Mouse (Mus musculus) frontal cortex, postnatal 14 days (tissue): Measurements from ENCODE around the gene Ptprc.

Source experiments
- DNase-seq, 2 experiments: peaks; one replicate each; pipeline ENCODE4 v3.0.0; 2022; ENCODE audit warnings: low spot score in 2 of 2

Ptprc gene

GRCm38 (mm10) chr1:138153126-138153525 lies 22.4 kb downstream of the Ptprc start:
- no peak for DNase-seq

DNA sequence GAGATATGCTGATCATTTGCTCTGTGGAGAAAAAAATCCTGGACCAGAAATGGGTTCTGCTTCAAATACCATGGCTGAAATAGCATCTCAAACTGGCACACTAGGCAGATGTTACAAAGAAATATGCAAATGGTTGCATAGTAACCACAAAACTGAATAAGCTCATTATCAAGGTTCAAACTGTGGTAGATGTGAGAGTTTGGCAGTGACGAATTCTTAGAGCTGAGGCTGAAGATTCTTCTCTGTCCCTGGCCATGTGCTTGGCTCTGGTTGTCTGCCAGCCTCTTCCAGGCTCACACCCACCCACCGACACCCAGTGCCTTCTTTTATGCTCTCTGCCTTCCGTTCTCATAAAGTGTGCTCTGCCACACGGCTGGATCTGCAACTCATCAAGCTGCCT lies 26.7 kb downstream of the Ptprc start:
- DNase-seq: peak; percentile 46 to 65

DNA sequence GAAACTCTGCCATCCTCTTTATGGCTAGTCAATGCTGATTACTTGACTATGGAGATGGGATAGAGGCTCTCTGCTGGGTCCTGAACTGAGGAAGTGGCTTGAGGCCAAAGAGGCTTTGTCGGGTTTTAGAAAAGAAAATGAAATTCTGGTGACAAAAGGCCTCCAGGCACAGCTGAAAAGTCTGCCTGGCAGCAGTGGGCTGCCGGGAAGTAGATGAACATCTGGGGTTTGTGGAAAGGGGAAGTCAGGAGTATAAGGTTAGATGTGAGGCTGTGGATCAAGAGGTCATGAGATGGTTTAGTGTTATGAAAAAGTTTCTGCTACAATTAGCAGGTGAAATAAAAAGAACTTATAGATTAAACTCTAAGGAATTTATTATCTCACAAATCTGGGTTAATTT lies 29.9 kb downstream of the Ptprc start:
- no peak for DNase-seq

GRCm38 (mm10) chr1:138145148-138145547 lies 30.4 kb downstream of the Ptprc start:
- DNase-seq: no peak

GRCm38 (mm10) chr1:138144365-138144764 lies 31.1 kb downstream of the Ptprc start:
- DNase-seq: no peak

- DNase-seq: no peak
Observed at GRCm38 (mm10) chr1:138140769-138141168, 34.7 kb downstream of the Ptprc start.

GRCm38 (mm10) chr1:138137696-138138095 lies 37.8 kb downstream of the Ptprc start:
- no peak for DNase-seq

- DNase-seq: no peak
Observed at GRCm38 (mm10) chr1:138137024-138137577, 38.4 kb downstream of the Ptprc start.

- DNase-seq: peak; percentile 58 to 62
Observed at GRCm38 (mm10) chr1:138136373-138136779, 39.1 kb downstream of the Ptprc start.

DNA sequence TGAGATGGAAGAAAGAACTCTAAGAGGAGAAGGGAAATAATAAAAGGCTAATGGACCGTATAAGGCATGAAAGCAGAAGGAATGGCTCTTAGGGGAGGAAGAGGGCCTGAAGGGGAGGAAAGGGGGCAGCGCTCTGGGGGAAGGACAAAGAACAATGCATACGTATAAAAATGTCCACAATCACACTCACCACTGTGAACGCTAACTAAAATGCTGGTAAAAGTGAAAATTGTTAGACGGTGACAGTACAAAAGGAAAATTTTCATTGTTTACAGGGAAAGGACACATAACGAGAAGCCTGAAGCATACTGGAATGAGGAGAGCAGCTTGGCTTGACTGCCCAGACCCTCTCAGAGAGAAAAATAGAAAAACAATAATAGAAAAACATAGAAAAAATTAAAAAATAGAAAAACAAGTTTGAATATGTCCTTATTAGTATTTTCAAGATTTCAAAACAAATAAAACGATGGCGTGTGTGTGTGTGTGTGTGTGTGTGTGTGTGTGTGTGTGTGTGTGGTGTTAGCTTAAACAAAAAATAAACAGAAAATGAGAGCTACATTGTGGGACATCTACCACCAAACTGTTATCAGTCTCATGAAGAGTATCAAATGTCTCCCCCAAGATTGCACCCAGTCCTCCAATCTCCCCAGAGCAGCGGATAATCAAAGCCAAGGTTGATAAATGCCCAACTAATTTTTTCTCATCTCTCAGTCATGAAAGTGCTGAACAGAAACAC lies 39.7 kb downstream of the Ptprc start:
- DNase-seq: no peak

DNA sequence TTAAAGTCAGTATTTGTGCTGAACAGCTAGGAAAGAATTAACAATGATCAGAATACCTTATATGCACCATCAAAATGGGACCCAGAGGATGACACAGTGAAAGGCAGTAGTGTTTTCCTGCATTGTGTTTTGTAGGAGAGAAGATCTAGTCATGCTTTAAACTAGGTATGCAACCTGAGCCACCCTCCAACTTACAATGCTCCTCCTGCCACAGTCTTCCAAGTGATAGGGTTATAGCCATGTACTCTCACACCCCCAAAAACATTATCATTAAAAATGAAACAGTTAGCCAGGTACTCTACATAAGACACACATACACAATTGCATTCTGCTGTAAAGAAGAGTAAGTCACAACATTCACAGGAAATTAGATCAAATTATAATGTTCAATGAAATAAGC lies 40.4 kb downstream of the Ptprc start:
- DNase-seq: no peak

- DNase-seq: no peak
Observed at GRCm38 (mm10) chr1:138134324-138134723, 41.2 kb downstream of the Ptprc start.

GRCm38 (mm10) chr1:138131739-138132138 lies 43.8 kb downstream of the Ptprc start:
- DNase-seq: no peak

DNA sequence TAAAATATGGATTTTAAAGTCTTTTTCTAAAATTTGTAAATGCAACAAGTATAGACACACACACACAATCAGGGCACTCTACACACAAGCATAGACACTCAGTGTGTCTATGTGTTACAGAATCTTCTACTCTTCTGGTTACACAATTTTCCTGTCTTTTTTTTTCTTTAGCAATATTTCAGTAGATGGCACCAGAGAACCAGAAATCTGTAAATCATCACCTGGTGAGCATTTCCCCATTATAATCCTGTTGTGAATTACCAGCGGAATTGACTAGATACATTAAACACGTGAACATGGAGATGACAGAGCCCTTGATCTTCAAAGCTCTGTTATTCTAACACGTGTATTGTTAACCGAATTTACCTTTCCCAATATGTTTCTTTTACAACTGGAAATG lies 45.4 kb downstream of the Ptprc start:
- DNase-seq: no peak

DNA sequence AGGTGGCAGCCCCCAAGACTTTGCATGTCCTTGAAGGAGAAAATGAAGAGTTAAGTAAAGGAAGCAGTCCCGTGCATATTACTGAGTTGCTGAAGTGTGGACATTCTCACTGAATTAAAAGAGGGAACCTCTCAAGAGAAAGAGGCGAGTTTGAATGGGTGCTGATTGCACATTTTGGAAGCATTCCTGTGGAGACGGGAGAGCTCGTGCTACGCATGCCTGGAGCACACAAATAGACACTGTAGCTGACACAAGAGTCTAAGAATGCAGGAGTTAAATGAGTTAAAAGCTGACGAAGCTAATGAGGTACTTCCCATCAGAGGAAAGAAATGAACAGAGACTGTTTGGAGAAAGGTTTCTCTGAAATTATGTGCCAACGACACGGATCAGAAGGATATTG lies 48.7 kb downstream of the Ptprc start:
- no peak for DNase-seq

DNA sequence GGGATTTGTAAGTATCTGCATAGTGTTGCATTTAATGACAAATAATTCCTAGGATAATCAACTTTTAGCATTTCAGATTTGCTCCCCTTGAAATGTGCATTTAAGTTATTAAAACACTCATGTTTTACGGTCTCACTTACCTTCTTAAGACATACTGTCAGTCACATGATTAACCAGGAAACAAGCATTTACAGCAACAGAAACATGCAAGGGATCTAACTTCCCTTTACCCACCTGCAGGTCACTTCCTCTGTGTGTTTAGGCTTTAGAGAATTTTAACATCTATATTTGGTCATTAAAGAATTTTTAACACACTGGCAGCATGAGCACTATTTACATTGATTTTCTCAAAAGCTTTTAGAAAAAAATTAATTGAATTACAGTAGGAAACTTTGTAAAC lies 50.2 kb downstream of the Ptprc start:
- no peak for DNase-seq

DNA sequence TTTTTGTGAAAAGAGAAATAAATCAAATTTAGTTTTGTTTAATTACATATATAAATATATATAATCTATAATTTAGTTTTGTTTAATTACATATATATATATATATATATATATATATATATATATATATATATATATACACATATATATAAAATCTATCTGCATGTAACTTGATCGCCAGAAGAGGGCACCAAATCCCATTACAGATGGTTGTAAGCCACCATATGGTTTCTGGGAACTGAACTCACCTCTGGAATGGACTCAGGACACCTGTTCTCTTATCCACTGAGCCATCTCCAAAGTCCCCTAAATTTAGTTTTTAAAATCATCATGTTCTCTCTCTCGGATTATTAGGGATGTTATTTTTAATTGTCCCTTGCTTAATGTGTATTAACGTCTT lies 51.6 kb downstream of the Ptprc start:
- DNase-seq: no peak

DNA sequence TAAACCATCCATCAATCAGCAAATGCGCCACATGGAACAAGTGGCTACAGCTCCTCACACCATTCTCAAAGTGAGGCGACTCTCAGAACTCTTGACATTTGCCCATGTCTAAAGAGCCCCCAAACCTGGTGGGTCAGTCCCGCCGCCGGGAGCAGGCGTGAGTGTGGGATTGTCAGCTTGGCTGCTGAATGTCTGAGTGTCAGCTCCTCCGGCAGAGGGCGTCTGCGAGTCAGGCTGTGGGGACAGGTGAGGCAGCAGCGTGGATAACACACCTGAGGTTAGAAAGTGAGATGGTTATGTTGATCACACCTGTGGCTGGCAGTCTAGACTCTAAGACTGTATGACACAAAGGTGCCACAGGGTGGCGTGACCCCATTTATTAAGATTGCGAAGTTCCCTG lies 55.6 kb downstream of the Ptprc start:
- no peak for DNase-seq

- no peak for DNase-seq
Observed at GRCm38 (mm10) chr1:138093219-138093618, 82.3 kb downstream of the Ptprc start.

DNA sequence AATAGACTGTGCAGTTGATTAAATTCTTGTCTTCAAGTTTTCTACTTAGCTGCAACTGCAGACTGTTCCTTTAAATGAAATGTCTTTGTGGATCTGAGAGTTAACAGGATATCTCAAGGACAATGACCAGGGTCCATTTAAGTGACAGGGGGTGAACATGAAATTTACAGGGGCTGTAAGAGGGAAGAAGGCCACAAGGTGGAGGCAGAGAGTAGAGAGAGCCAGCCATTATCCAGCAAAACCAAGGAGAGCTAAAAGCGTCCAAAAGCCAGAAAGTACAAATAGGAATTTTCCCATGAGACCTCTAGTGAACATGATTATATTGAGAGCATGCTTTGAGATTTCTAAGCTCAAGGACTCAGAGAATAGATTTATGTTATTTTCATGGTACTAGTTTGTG lies 89.7 kb downstream of the Ptprc start:
- peak in 1 of 2 experiments; percentile 13 for DNase-seq

- no peak for DNase-seq
Observed at GRCm38 (mm10) chr1:138083707-138084106, 91.8 kb downstream of the Ptprc start.

GRCm38 (mm10) chr1:138080308-138080707 lies 95.2 kb downstream of the Ptprc start:
- DNase-seq: no peak

DNA sequence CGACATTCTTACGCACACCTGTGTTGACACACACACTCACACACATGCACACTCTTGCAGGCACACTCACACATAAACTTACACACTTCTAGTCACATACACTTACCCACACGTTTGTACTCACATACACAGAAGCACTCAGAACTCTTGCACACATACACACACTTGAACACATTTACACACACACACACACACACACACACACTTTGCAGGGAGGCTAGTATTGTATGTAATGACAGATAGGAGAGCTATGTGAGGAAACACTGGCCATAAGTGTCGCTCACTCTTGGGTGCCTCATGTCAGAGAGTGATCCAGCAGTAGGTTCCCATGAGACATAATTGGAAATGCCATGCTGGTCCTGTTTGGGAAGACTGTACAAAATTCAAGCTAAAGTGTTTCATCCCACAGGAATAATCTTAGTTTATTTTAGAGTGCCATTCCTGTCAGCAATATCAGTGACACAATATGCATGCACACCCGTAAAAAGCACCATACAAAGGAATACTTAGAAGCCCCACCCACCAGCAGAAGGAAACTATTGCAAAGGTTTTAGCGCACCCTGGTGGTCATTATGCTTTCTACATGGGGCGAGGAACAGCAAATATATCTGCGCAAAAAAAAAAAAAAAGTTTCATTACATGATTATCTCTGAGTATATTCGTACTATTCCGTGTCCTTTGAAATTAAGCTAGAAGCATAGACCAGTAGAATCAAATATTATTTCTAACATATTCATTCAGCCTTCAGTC lies 131.1 kb downstream of the Ptprc start:
- DNase-seq: peak; percentile 34 to 68
